Mouse (Mus musculus): Measurements from ENCODE around the gene Akap13. TPM values are rescaled to one million over a fixed set of nuclear protein-coding genes. Genes with fewer than 3 reads are reported as not detected.

Gene Akap13
- total and polyA plus RNA-seq, 2 experiments from 2014 or later = 13.8 to 26.1 TPM

GRCm38 (mm10) chr7:75669416-75669815 is 214.1 kb downstream of the Akap13 start:
- H3K27ac ChIP-seq = no peak overlapping the region
- ATAC-seq (no peak), DNase-seq (ENCODE audit: low spot score) (no peak)
- H3K4me2 ChIP-seq (ENCODE audit: low read depth, low read length) = no peak overlapping the region
- H3K9ac ChIP-seq (replicated peaks; ENCODE audit: low read length) = no peak overlapping the region
- H3K27me3 ChIP-seq (ENCODE audit: insufficient read depth, low read length) = no peaks in the 10 kb centered on the region
- no peaks in the 10 kb centered on the region for H3K9me3 ChIP-seq (ENCODE audit: low read length)
- H3K4me1 ChIP-seq (ENCODE audit: insufficient read depth, low read length) = no peaks in the 10 kb centered on the region
- H3K4me3 ChIP-seq (ENCODE audit: low read length) = no peak overlapping the region
- H3K36me3 ChIP-seq (ENCODE audit: insufficient read depth, low read length) = no peaks in the 10 kb centered on the region
- no peak for TF ChIP-seq CTCF (IDR thresholded peaks at IDR 0.05; ENCODE audit: low read depth)
- 84% methylated on average over 6 of the region's 6 CpGs for WGBS

- no peak for ATAC-seq
- no peaks in the 10 kb centered on the region for H3K9me3 ChIP-seq (ENCODE audit: low read length)
These were observed 224.3 kb downstream of the Akap13 start for GRCm38 (mm10) chr7:75679631-75680030.

GRCm38 (mm10) chr7:75682901-75683300 is 227.6 kb downstream of the Akap13 start:
- H3K27me3 ChIP-seq (ENCODE audit: insufficient read depth, low read length) = no peaks in the 10 kb centered on the region
- TF ChIP-seq CTCF (IDR thresholded peaks at IDR 0.05; ENCODE audit: low read depth) = no peak
- WGBS = 91% methylated on average over 1 of the region's 1 CpGs
- no peak overlapping the region for H3K9ac ChIP-seq (replicated peaks; ENCODE audit: low read length)
- no peak overlapping the region for H3K27ac ChIP-seq
- DNase-seq (ENCODE audit: low spot score) (no peak), ATAC-seq (no peak)
- H3K9me3 ChIP-seq (ENCODE audit: low read length) = no peaks in the 10 kb centered on the region
- H3K36me3 ChIP-seq (ENCODE audit: insufficient read depth, low read length) = no peaks in the 10 kb centered on the region
- no peak overlapping the region for H3K4me3 ChIP-seq (ENCODE audit: low read length)
- no peaks in the 10 kb centered on the region for H3K4me1 ChIP-seq (ENCODE audit: insufficient read depth, low read length)
- H3K4me2 ChIP-seq (ENCODE audit: low read depth, low read length) = no peak overlapping the region

More at GRCm38 (mm10) chr7:75679631-75680030, 224.3 kb downstream of the Akap13 start:
- DNase-seq (ENCODE audit: low spot score) = no peak
- H3K27me3 ChIP-seq (ENCODE audit: insufficient read depth, low read length) = no peaks in the 10 kb centered on the region
- no peak overlapping the region for H3K4me2 ChIP-seq (ENCODE audit: low read depth, low read length)
- H3K4me1 ChIP-seq (ENCODE audit: insufficient read depth, low read length) = no peaks in the 10 kb centered on the region
- no peak overlapping the region for H3K4me3 ChIP-seq (ENCODE audit: low read length)
- no peak for TF ChIP-seq CTCF (IDR thresholded peaks at IDR 0.05; ENCODE audit: low read depth)
- H3K36me3 ChIP-seq (ENCODE audit: insufficient read depth, low read length) = no peaks in the 10 kb centered on the region
- 27% methylated on average over 9 of the region's 9 CpGs for WGBS
- H3K27ac ChIP-seq = no peak overlapping the region
- H3K9ac ChIP-seq (replicated peaks; ENCODE audit: low read length) = no peak overlapping the region

- no peaks in the 10 kb centered on the region for H3K4me1 ChIP-seq (ENCODE audit: insufficient read depth, low read length)
- no peak overlapping the region for H3K27ac ChIP-seq
- H3K9me3 ChIP-seq (ENCODE audit: low read length) = no peaks in the 10 kb centered on the region
- WGBS = 79% methylated on average over 6 of the region's 6 CpGs
- ATAC-seq = no peak
- H3K4me2 ChIP-seq (ENCODE audit: low read depth, low read length) = no peak overlapping the region
- H3K36me3 ChIP-seq (ENCODE audit: insufficient read depth, low read length) = no peaks in the 10 kb centered on the region
- no peak overlapping the region for H3K4me3 ChIP-seq (ENCODE audit: low read length)
- TF ChIP-seq CTCF (IDR thresholded peaks at IDR 0.05; ENCODE audit: low read depth) = no peak
- no peak for DNase-seq (ENCODE audit: low spot score)
- H3K27me3 ChIP-seq (ENCODE audit: insufficient read depth, low read length) = no peaks in the 10 kb centered on the region
- no peak overlapping the region for H3K9ac ChIP-seq (replicated peaks; ENCODE audit: low read length)
These were observed 228.1 kb downstream of the Akap13 start for GRCm38 (mm10) chr7:75683410-75683809.

GRCm38 (mm10) chr7:75684976-75685375 is 229.6 kb downstream of the Akap13 start:
- no peak for DNase-seq (ENCODE audit: low spot score)
- Histone ChIP-seq H3K4me2 (ENCODE audit: low read depth, low read length) (no peak overlapping the region), H3K27ac (no peak overlapping the region), H3K4me3 (ENCODE audit: low read length) (no peak overlapping the region), H3K27me3 (ENCODE audit: insufficient read depth, low read length) (no peaks in the 10 kb centered on the region), H3K4me1 (ENCODE audit: insufficient read depth, low read length) (no peaks in the 10 kb centered on the region), H3K36me3 (ENCODE audit: insufficient read depth, low read length) (no peaks in the 10 kb centered on the region), H3K9ac (replicated peaks; ENCODE audit: low read length) (no peak overlapping the region), H3K9me3 (ENCODE audit: low read length) (no peaks in the 10 kb centered on the region)
- WGBS = 77% methylated on average over 3 of the region's 3 CpGs
- no peak for ATAC-seq
- no peak for TF ChIP-seq CTCF (IDR thresholded peaks at IDR 0.05; ENCODE audit: low read depth)

- no peak overlapping the region for H3K4me2 ChIP-seq (ENCODE audit: low read depth, low read length)
- no peak overlapping the region for H3K4me3 ChIP-seq (ENCODE audit: low read length)
- no peak for ATAC-seq
- WGBS = 87% methylated on average over 7 of the region's 7 CpGs
- H3K27me3 ChIP-seq (ENCODE audit: insufficient read depth, low read length) = no peaks in the 10 kb centered on the region
- no peak for DNase-seq (ENCODE audit: low spot score)
- no peaks in the 10 kb centered on the region for H3K36me3 ChIP-seq (ENCODE audit: insufficient read depth, low read length)
- H3K27ac ChIP-seq = no peak overlapping the region
- H3K9me3 ChIP-seq (ENCODE audit: low read length) = no peaks in the 10 kb centered on the region
- H3K4me1 ChIP-seq (ENCODE audit: insufficient read depth, low read length) = no peaks in the 10 kb centered on the region
- TF ChIP-seq CTCF (IDR thresholded peaks at IDR 0.05; ENCODE audit: low read depth) = no peak
- no peak overlapping the region for H3K9ac ChIP-seq (replicated peaks; ENCODE audit: low read length)
These were observed 230.9 kb downstream of the Akap13 start for GRCm38 (mm10) chr7:75686046-75686826.

GRCm38 (mm10) chr7:75686827-75687164 is 231.5 kb downstream of the Akap13 start:
- H3K4me2 ChIP-seq (ENCODE audit: low read depth, low read length) = no peak overlapping the region
- TF ChIP-seq CTCF (IDR thresholded peaks at IDR 0.05; ENCODE audit: low read depth) = no peak
- no peak overlapping the region for H3K9ac ChIP-seq (replicated peaks; ENCODE audit: low read length)
- H3K27ac ChIP-seq = no peak overlapping the region
- WGBS = 88% methylated on average over 1 of the region's 1 CpGs
- DNase-seq (ENCODE audit: low spot score) (no peak), ATAC-seq (no peak)
- no peaks in the 10 kb centered on the region for H3K27me3 ChIP-seq (ENCODE audit: insufficient read depth, low read length)
- no peaks in the 10 kb centered on the region for H3K4me1 ChIP-seq (ENCODE audit: insufficient read depth, low read length)
- H3K36me3 ChIP-seq (ENCODE audit: insufficient read depth, low read length) = no peaks in the 10 kb centered on the region
- no peaks in the 10 kb centered on the region for H3K9me3 ChIP-seq (ENCODE audit: low read length)
- no peak overlapping the region for H3K4me3 ChIP-seq (ENCODE audit: low read length)
